Mouse (Mus musculus): Measurements from ENCODE around the gene Gm9887. TPM values are rescaled to one million over a fixed set of nuclear protein-coding genes. Genes with fewer than 3 reads are reported as not detected.
"Not testable (repeated sequence)": the region's sequence is repeated elsewhere in the genome, so short reads cannot be mapped to it uniquely, and the experiment has no call there.

The Gm9887 gene
- polyA plus RNA-seq, 1 experiment from 2014 or later: 0.99 TPM

DNA sequence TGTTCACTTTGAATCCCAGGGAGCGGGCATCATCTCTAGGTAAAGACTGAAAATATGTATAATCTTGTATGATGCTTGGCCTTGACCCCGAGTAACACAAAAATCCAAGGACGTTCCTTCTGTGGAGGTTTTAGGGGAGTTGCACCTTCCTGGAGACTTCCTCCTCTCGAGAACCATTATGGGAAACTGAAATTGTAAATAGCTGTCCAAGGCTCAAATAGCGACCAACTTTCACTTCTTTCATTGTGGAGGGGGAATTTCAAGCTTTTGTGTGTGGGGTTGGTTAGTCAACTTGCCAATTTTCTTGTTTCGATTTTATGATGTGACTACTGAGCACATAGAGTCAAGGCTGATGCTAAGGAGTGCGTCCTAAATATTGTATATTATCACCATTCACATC lies 6.5 kb downstream of the Gm9887 start:
- H3K36me3 ChIP-seq (ENCODE audit: control insufficient read depth, insufficient read depth, low read length): no peaks in the 10 kb centered on the region
- ATAC-seq: no peak
- 85% methylated on average over 7 of the region's 7 CpGs for WGBS
- H3K4me3 ChIP-seq (ENCODE audit: low read depth, low read length): no peak overlapping the region
- no peaks in the 10 kb centered on the region for H3K9me3 ChIP-seq (replicated peaks; ENCODE audit: control insufficient read depth, low read length, poor library complexity, severe bottlenecking)
- no peak overlapping the region for H3K27ac ChIP-seq (ENCODE audit: low read length)
- H3K4me2 ChIP-seq (ENCODE audit: low read length): no peak overlapping the region
- H3K4me1 ChIP-seq (ENCODE audit: control insufficient read depth, insufficient read depth, low read length): peaks cover 6% of the 10 kb centered on the region; the same call in 1 of the 2 replicates
- no peak overlapping the region for H3K9ac ChIP-seq (ENCODE audit: low read depth, low read length)
- H3K27me3 ChIP-seq (ENCODE audit: control insufficient read depth, insufficient read depth, low read depth, low read length): no peaks in the 10 kb centered on the region

DNA sequence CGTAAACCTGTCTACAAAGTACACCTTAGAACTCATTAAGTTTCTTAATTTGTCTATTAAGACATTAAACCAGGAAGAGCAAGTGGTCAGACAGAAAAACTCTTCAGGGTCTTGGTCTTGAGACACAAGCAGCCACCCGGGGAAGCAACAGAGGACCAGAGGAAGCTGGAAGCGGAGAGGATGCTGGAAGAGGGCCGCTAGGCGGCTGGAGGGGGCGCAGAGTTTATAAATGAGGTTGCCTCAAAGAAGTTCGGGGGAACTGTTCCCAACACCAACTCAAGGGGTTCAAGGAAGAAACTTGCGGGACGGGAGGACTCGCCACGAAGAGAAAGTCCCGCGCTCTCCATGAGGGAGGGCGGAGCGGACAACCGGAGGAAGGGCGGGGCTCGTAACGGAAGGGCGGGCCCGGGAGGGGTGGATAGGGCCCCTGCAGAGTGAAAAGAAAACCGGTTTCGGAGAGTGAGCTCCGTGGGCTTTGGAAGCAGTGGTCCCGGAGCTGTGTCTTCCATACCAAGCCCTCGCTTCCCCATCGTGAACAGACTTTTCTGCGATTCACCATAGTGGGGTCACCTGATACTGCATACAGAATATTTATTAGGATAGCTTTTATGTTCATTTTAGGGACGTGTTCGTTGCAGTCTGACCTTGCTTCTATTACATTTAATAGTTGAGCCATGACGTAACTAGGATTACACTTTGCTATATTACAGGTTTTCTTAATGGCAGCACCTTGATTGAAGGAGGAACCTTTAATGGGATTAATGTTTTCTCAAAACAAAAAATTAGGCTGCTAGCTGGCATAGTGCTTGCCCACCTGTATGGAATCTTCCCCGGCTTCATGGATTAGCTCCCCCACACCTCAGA lies 8.1 kb downstream of the Gm9887 start:
- Histone ChIP-seq H3K4me3 (ENCODE audit: low read depth, low read length) (peak overlapping the region; percentile 42), H3K4me1 (ENCODE audit: control insufficient read depth, insufficient read depth, low read length) (0 out of 2 replicates have a peak, but pooled peaks cover 6% of the 10 kb centered on the region), H3K27ac (ENCODE audit: low read length) (no peak overlapping the region), H3K9ac (ENCODE audit: low read depth, low read length) (peak overlapping the region; percentile 42; the same call in 1 of the 2 replicates), H3K4me2 (ENCODE audit: low read length) (peak overlapping the region; percentile 74), H3K9me3 (replicated peaks; ENCODE audit: control insufficient read depth, low read length, poor library complexity, severe bottlenecking) (no peaks in the 10 kb centered on the region), H3K27me3 (ENCODE audit: control insufficient read depth, insufficient read depth, low read depth, low read length) (no peaks in the 10 kb centered on the region), H3K36me3 (ENCODE audit: control insufficient read depth, insufficient read depth, low read length) (no peaks in the 10 kb centered on the region)
- no peak for ATAC-seq
- 5% methylated on average over 32 of the region's 32 CpGs for WGBS

DNA sequence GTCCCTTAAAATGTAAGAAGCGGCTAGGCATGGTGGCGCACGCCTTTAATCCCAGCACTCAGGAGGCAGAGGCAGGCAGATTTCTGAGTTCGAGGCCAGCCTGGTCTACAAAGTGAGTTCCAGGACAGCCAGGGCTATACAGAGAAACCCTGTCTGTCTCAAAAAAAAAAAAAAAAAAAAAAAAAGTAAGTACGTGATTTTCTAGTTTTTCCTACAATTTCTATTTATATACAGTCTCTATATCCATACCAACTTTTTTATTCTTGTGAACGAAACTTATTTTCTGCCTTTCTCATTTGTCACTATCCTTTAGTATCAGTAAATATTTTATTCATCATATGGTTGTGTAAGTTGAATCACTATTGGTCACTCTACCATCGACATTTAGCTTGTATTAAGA lies 9.1 kb downstream of the Gm9887 start:
- not testable (repeated sequence) for H3K4me3 ChIP-seq (ENCODE audit: low read depth, low read length); H3K36me3 ChIP-seq (ENCODE audit: control insufficient read depth, insufficient read depth, low read length); H3K9me3 ChIP-seq (replicated peaks; ENCODE audit: control insufficient read depth, low read length, poor library complexity, severe bottlenecking); H3K4me1 ChIP-seq (ENCODE audit: control insufficient read depth, insufficient read depth, low read length); H3K4me2 ChIP-seq (ENCODE audit: low read length); H3K27ac ChIP-seq (ENCODE audit: low read length); H3K9ac ChIP-seq (ENCODE audit: low read depth, low read length); H3K27me3 ChIP-seq (ENCODE audit: control insufficient read depth, insufficient read depth, low read depth, low read length); ATAC-seq
- WGBS: 96% methylated on average over 6 of the region's 7 CpGs

DNA sequence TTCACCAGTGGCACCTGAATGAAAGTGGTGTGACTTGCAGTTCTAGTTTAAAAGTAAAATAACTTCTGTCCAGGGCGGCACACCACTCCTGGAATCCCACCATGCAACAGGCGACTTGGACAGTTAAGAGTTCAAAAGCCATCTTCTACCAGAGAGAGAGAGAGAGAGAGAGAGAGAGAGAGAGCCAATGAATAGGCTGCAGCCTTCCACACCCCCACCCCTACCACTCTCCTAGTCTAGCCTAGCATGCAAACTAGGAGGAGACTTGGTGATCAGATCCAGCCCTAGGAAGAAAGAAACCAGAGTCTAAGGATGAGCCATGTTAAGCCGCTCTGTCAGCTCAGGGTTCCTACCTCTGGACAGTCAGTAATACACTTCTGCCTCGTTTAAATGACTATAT lies 9.9 kb downstream of the Gm9887 start:
- ATAC-seq: no peak
- WGBS: 51% methylated on average over 4 of the region's 4 CpGs
- 0 out of 2 replicates have a peak, but pooled peaks cover 6% of the 10 kb centered on the region for H3K4me1 ChIP-seq (ENCODE audit: control insufficient read depth, insufficient read depth, low read length)
- H3K9me3 ChIP-seq (replicated peaks; ENCODE audit: control insufficient read depth, low read length, poor library complexity, severe bottlenecking): no peaks in the 10 kb centered on the region
- H3K9ac ChIP-seq (ENCODE audit: low read depth, low read length): no peak overlapping the region
- H3K27ac ChIP-seq (ENCODE audit: low read length): no peak overlapping the region
- no peaks in the 10 kb centered on the region for H3K36me3 ChIP-seq (ENCODE audit: control insufficient read depth, insufficient read depth, low read length)
- no peaks in the 10 kb centered on the region for H3K27me3 ChIP-seq (ENCODE audit: control insufficient read depth, insufficient read depth, low read depth, low read length)
- H3K4me2 ChIP-seq (ENCODE audit: low read length): peak overlapping the region; percentile 75
- no peak overlapping the region for H3K4me3 ChIP-seq (ENCODE audit: low read depth, low read length)

DNA sequence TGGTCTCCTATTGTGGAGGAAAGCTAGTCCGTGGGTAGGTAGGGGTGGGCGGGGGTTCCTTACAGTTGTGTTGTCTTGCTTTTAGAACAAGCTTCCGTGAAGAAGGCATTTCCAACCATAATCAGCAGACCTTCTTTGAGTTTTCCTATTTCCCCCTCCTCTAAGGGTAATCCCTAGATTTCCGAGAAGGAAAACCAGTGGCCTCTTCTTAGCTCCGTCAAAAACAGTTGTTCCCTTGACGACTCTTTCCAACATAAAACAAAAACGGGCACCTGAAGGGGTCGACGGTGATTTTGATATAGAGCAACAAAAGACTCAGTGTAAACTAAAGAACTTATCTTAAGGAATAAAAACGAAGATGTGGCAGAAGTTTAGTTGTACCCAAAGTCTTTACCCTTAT lies 10.3 kb downstream of the Gm9887 start:
- peak overlapping the region; percentile 54 for H3K4me3 ChIP-seq (ENCODE audit: low read depth, low read length)
- H3K36me3 ChIP-seq (ENCODE audit: control insufficient read depth, insufficient read depth, low read length): no peaks in the 10 kb centered on the region
- H3K9ac ChIP-seq (ENCODE audit: low read depth, low read length): peak overlapping the region; percentile 73
- H3K4me2 ChIP-seq (ENCODE audit: low read length): peak overlapping the region; percentile 75
- no peaks in the 10 kb centered on the region for H3K9me3 ChIP-seq (replicated peaks; ENCODE audit: control insufficient read depth, low read length, poor library complexity, severe bottlenecking)
- 0 out of 2 replicates have a peak, but pooled peaks cover 6% of the 10 kb centered on the region for H3K4me1 ChIP-seq (ENCODE audit: control insufficient read depth, insufficient read depth, low read length)
- no peaks in the 10 kb centered on the region for H3K27me3 ChIP-seq (ENCODE audit: control insufficient read depth, insufficient read depth, low read depth, low read length)
- H3K27ac ChIP-seq (ENCODE audit: low read length): peak overlapping the region; percentile 89
- WGBS: 7% methylated on average over 10 of the region's 10 CpGs
- no peak for ATAC-seq

DNA sequence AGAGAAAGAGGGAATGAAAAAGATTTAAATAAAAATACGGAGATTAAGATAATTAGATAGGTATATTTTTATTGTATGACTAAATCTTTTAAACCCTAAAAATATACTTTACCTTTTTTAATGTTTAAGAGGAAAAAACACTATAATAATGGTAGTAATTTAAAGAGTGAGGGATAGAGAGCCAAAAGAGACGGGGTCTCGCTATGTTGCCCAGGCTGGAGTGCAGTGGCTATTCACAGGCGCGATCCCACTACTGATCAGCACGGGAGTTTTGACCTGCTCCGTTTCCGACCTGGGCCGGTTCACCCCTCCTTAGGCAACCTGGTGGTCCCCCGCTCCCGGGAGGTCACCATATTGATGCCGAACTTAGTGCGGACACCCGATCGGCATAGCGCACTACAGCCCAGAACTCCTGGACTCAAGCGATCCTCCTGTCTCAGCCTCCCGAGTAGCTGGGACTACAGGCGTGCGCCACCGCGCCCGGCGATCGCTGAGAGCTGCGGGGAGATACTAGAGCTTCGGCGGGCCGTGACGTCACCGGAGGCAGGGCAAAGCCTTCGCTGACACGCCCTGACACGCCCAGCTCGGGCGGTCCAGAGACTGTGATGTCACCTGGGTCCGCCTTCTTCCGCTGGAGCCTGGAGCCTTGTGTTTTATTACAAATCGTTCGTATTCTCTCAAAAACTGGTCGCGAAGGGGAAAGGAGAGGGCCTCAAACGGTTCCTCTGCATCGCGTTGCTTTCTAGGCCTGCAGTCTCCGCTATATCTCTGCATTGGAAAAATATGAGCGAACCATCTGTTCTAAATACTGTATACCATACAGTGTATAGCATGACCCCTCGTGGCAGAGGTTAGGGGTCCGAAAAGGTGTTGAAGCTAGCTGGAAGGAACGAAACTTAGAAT lies 11.0 kb downstream of the Gm9887 start:
- ATAC-seq: peak; percentile 96
- not testable (repeated sequence) for H3K9me3 ChIP-seq (replicated peaks; ENCODE audit: control insufficient read depth, low read length, poor library complexity, severe bottlenecking); H3K36me3 ChIP-seq (ENCODE audit: control insufficient read depth, insufficient read depth, low read length); H3K4me1 ChIP-seq (ENCODE audit: control insufficient read depth, insufficient read depth, low read length); H3K27me3 ChIP-seq (ENCODE audit: control insufficient read depth, insufficient read depth, low read depth, low read length)
- Histone ChIP-seq H3K4me3 (ENCODE audit: low read depth, low read length) (peak overlapping the region; percentile 54), H3K4me2 (ENCODE audit: low read length) (peak overlapping the region; percentile 75), H3K27ac (ENCODE audit: low read length) (peak overlapping the region; percentile 89), H3K9ac (ENCODE audit: low read depth, low read length) (peak overlapping the region; percentile 73)
- under 1% methylated on average over 37 of the region's 50 CpGs for WGBS

DNA sequence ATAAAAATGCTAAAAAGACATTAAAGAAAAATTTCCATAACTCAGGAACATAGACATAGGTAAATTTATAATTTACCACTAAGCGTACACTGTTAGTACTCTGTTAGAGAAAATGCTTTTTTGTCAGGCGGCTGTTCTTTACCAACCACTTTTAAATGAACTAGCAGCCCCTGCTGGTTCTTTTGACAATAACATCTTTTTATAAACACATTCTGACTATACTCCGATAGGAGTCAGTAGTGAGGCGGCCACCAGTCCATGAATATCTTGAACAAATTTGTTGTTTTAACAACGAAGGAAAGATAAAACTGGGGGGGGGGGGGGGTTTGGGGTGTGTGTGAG lies 11.6 kb downstream of the Gm9887 start:
- Histone ChIP-seq H3K4me1 (ENCODE audit: control insufficient read depth, insufficient read depth, low read length) (peaks cover 12% of the 10 kb centered on the region), H3K27ac (ENCODE audit: low read length) (no peak overlapping the region), H3K27me3 (ENCODE audit: control insufficient read depth, insufficient read depth, low read depth, low read length) (no peaks in the 10 kb centered on the region), H3K9me3 (replicated peaks; ENCODE audit: control insufficient read depth, low read length, poor library complexity, severe bottlenecking) (no peaks in the 10 kb centered on the region), H3K4me2 (ENCODE audit: low read length) (no peak overlapping the region), H3K9ac (ENCODE audit: low read depth, low read length) (no peak overlapping the region), H3K4me3 (ENCODE audit: low read depth, low read length) (no peak overlapping the region), H3K36me3 (ENCODE audit: control insufficient read depth, insufficient read depth, low read length) (no peaks in the 10 kb centered on the region)
- 18% methylated on average over 5 of the region's 5 CpGs for WGBS
- no peak for ATAC-seq

DNA sequence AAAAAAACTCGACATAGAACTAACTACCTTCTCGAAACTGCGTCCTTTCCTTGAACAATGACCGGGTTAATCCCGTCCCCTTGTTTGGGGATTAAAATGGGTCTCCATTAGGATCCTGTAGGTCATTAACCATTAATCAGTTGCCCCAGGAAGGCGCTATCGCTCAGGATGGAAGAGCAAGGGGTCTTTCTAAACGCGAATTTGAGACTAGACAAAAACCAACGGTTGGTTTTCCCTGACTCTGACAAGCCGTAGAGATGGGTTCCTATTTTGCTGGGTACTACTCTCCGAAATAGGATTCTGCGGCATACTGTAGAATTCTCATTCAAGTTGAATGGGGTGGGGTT lies 15.0 kb downstream of the Gm9887 start:
- no peak for ATAC-seq
- Histone ChIP-seq H3K27me3 (ENCODE audit: control insufficient read depth, insufficient read depth, low read depth, low read length) (no peaks in the 10 kb centered on the region), H3K4me3 (ENCODE audit: low read depth, low read length) (peak overlapping the region; percentile 92), H3K4me1 (ENCODE audit: control insufficient read depth, insufficient read depth, low read length) (peaks cover 14% of the 10 kb centered on the region), H3K36me3 (ENCODE audit: control insufficient read depth, insufficient read depth, low read length) (peaks cover 5% of the 10 kb centered on the region; the same call in 1 of the 2 replicates), H3K9ac (ENCODE audit: low read depth, low read length) (peak overlapping the region; percentile 59), H3K9me3 (replicated peaks; ENCODE audit: control insufficient read depth, low read length, poor library complexity, severe bottlenecking) (no peaks in the 10 kb centered on the region), H3K4me2 (ENCODE audit: low read length) (peak overlapping the region; percentile 80), H3K27ac (ENCODE audit: low read length) (no peak overlapping the region; the same call in 1 of the 2 replicates)
- 6% methylated on average over 13 of the region's 13 CpGs for WGBS
